Mouse (Mus musculus): ENCODE measurements around the gene Pou5f1.

DNA sequence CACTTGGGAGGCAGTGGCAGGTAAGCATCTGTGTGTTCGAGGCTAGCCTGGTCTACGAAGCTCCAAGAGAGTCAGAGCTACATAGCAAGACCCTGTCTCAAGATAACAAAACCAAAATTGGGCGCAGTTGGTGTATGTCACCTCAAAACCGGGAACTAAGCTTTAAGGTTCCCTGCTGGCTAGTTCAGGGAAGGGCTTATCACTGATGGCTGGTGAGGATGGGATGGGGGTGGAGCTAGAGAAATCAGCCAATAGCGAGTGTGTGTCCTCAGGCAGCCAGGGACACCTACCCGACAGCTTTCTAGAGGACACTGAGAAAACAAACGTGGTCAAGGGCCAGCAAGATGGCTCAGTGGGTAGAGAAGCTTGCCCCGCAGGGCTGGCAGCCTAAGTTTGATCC, 52.4 kb downstream of the Pou5f1 start:
- TF ChIP-seq CTCF (IDR thresholded peaks at IDR 0.05; ENCODE audit: borderline replicate concordance, control insufficient read depth, extremely low read depth, insufficient read depth, low read length, poor library complexity) (no peak), POLR2A (IDR thresholded peaks at IDR 0.05; ENCODE audit: control insufficient read depth, extremely low read depth, insufficient read depth, low read length, poor library complexity) (no peak)
